Mouse (Mus musculus) stomach, embryonic 16.5 days (tissue): ENCODE results near the gene B3gat1. TPM values are rescaled to one million over a fixed set of nuclear protein-coding genes. Genes with fewer than 3 reads are reported as not detected.

Experiments used
- ATAC-seq: fragments of 200-750 bp; cut with Nextera tagmentation; 2 replicates; pipeline ENCODE4 v1.8.0; 2017; ENCODE audit warnings: moderate number of reproducible peaks, moderate TSS enrichment; ENCODE audit not compliant: insufficient read depth, low FRiP score
- H3K27ac ChIP-seq: fragments of 300-500 bp; sonication (generic); 2 replicates; pipeline ENCODE4 v1.5.1; 2014; ENCODE audit warnings: low read length
- H3K27me3 ChIP-seq: fragments of 300-500 bp; sonication (generic); 2 replicates; pipeline ENCODE4 v1.6.1; 2014; ENCODE audit warnings: low read length, control low read depth, mixed read lengths; ENCODE audit not compliant: control insufficient read depth, insufficient read depth
- H3K36me3 ChIP-seq: fragments of 300-500 bp; sonication (generic); 2 replicates; pipeline ENCODE4 v1.6.1; 2014; ENCODE audit warnings: low read length; ENCODE audit not compliant: control insufficient read depth, insufficient read depth
- H3K4me1 ChIP-seq: fragments of 300-500 bp; sonication (generic); 2 replicates; pipeline ENCODE4 v1.6.1; 2014; ENCODE audit warnings: low read length, control low read depth, mixed read lengths; ENCODE audit not compliant: control insufficient read depth, insufficient read depth
- H3K4me2 ChIP-seq: fragments of 300-500 bp; sonication (generic); 2 replicates; pipeline ENCODE4 v1.6.1; 2014; ENCODE audit warnings: low read depth, low read length, mixed read lengths
- H3K4me3 ChIP-seq: fragments of 300-500 bp; sonication (generic); replicated peaks from 2 replicates; pipeline ENCODE4 v1.5.1; 2014; ENCODE audit warnings: mild to moderate bottlenecking, low read length
- H3K9ac ChIP-seq: fragments of 300-500 bp; sonication (generic); 2 replicates; pipeline ENCODE4 v1.6.1; 2014; ENCODE audit warnings: low read length
- H3K9me3 ChIP-seq: fragments of 300-500 bp; sonication (generic); replicated peaks from 2 replicates; pipeline ENCODE4 v1.6.1; 2016; ENCODE audit warnings: low read length, control low read depth; ENCODE audit not compliant: control insufficient read depth
- WGBS: fragments of 180-500 bp; shearing (Covaris S2); extraction: QIAGEN DNeasy Blood & Tissue Kit; methylation state at CpG from one replicate; pipeline ENCODE4 v1.1.7; 2014; 5-methylcytosine and 5-hydroxymethylcytosine counted together
- polyA plus RNA-seq: library from polyadenylated mRNA; unstranded; fragments of >200 nt; fragmentation: Nextera tagmentation; extraction: Ambion mirVana; gene quantifications from 2 replicates; pipeline ENCODE4 v1.2.1, GENCODE M21; 2015

The B3gat1 gene
- 0.10 and 0.14 TPM in 2 replicates for polyA plus RNA-seq

GRCm38 (mm10) chr9:26733206-26733891, at the start of gene B3gat1:
TSS of gene B3gat1 (plus strand) at chr9:26733728.
- ATAC-seq = peak; percentile 72; the same call in 1 of the 2 replicates
- peaks cover 44% of the 10 kb centered on the region for H3K27me3 ChIP-seq
- peak within 1 kb of the TSS; percentile 45 for H3K4me3 ChIP-seq
- H3K4me1 ChIP-seq = 0 out of 2 replicates have a peak, but pooled peaks cover 4% of the 10 kb centered on the region
- H3K9me3 ChIP-seq = no peaks in the 10 kb centered on the region
- WGBS = 1% methylated on average over 52 of the region's 65 CpGs
- no peak within 1 kb of the TSS for H3K27ac ChIP-seq
- peak within 1 kb of the TSS; percentile 60 for H3K9ac ChIP-seq
- no peaks in the 10 kb centered on the region for H3K36me3 ChIP-seq
- peak within 1 kb of the TSS; percentile 71 for H3K4me2 ChIP-seq

GRCm38 (mm10) chr9:26689171-26689570, 44.4 kb upstream of the B3gat1 start:
- no peaks in the 10 kb centered on the region for H3K9me3 ChIP-seq
- H3K36me3 ChIP-seq = no peaks in the 10 kb centered on the region
- H3K4me3 ChIP-seq = no peak overlapping the region
- no peak overlapping the region for H3K9ac ChIP-seq
- 50% methylated on average over 1 of the region's 1 CpGs for WGBS
- no peaks in the 10 kb centered on the region for H3K4me1 ChIP-seq
- H3K27ac ChIP-seq = no peak overlapping the region
- no peak for ATAC-seq
- no peak overlapping the region for H3K4me2 ChIP-seq
- no peaks in the 10 kb centered on the region for H3K27me3 ChIP-seq

- H3K9me3 ChIP-seq = no peaks in the 10 kb centered on the region
These were observed 43.4 kb upstream of the B3gat1 start for GRCm38 (mm10) chr9:26689956-26690698.

GRCm38 (mm10) chr9:26692641-26693040, 40.9 kb upstream of the B3gat1 start:
- Histone ChIP-seq H3K36me3 (no peaks in the 10 kb centered on the region), H3K27ac (no peak overlapping the region), H3K9me3 (no peaks in the 10 kb centered on the region), H3K4me3 (no peak overlapping the region), H3K4me1 (no peaks in the 10 kb centered on the region), H3K4me2 (no peak overlapping the region), H3K27me3 (no peaks in the 10 kb centered on the region), H3K9ac (no peak overlapping the region)
- no peak for ATAC-seq
- 66% methylated on average over 4 of the region's 4 CpGs for WGBS

More at GRCm38 (mm10) chr9:26689956-26690698, 43.4 kb upstream of the B3gat1 start:
- no peaks in the 10 kb centered on the region for H3K27me3 ChIP-seq
- no peaks in the 10 kb centered on the region for H3K4me1 ChIP-seq
- no peak overlapping the region for H3K27ac ChIP-seq
- H3K4me2 ChIP-seq = no peak overlapping the region
- no peak overlapping the region for H3K4me3 ChIP-seq
- ATAC-seq = no peak
- WGBS = 64% methylated on average over 7 of the region's 7 CpGs
- H3K36me3 ChIP-seq = no peaks in the 10 kb centered on the region
- no peak overlapping the region for H3K9ac ChIP-seq

- Histone ChIP-seq H3K9me3 (no peaks in the 10 kb centered on the region), H3K4me2 (no peak overlapping the region), H3K27ac (no peak overlapping the region), H3K9ac (no peak overlapping the region), H3K4me3 (no peak overlapping the region), H3K36me3 (no peaks in the 10 kb centered on the region), H3K4me1 (no peaks in the 10 kb centered on the region), H3K27me3 (no peaks in the 10 kb centered on the region)
- WGBS = 87% methylated on average over 3 of the region's 3 CpGs
- no peak for ATAC-seq
These were observed 38.9 kb upstream of the B3gat1 start for GRCm38 (mm10) chr9:26694656-26695055.

- Histone ChIP-seq H3K27me3 (no peaks in the 10 kb centered on the region), H3K4me1 (no peaks in the 10 kb centered on the region), H3K9me3 (no peaks in the 10 kb centered on the region), H3K36me3 (no peaks in the 10 kb centered on the region), H3K4me3 (no peak overlapping the region), H3K9ac (no peak overlapping the region), H3K27ac (no peak overlapping the region), H3K4me2 (no peak overlapping the region)
- no peak for ATAC-seq
- WGBS = 84% methylated on average over 5 of the region's 5 CpGs
These were observed 38.4 kb upstream of the B3gat1 start for GRCm38 (mm10) chr9:26695178-26695577.

GRCm38 (mm10) chr9:26698286-26698685, 35.2 kb upstream of the B3gat1 start:
- no peaks in the 10 kb centered on the region for H3K27me3 ChIP-seq
- no peak for ATAC-seq
- 60% methylated on average over 2 of the region's 2 CpGs for WGBS

GRCm38 (mm10) chr9:26700329-26700728, 33.2 kb upstream of the B3gat1 start:
- ATAC-seq = no peak
- 82% methylated on average over 2 of the region's 2 CpGs for WGBS
- H3K4me2 ChIP-seq = no peak overlapping the region

More at GRCm38 (mm10) chr9:26698286-26698685, 35.2 kb upstream of the B3gat1 start:
- H3K9ac ChIP-seq = no peak overlapping the region
- no peak overlapping the region for H3K4me2 ChIP-seq
- no peaks in the 10 kb centered on the region for H3K9me3 ChIP-seq
- H3K27ac ChIP-seq = no peak overlapping the region
- no peaks in the 10 kb centered on the region for H3K36me3 ChIP-seq
- H3K4me3 ChIP-seq = no peak overlapping the region
- H3K4me1 ChIP-seq = no peaks in the 10 kb centered on the region

GRCm38 (mm10) chr9:26718388-26718787, 15.1 kb upstream of the B3gat1 start:
- Histone ChIP-seq H3K4me2 (no peak overlapping the region), H3K4me1 (no peaks in the 10 kb centered on the region), H3K36me3 (no peaks in the 10 kb centered on the region), H3K9me3 (no peaks in the 10 kb centered on the region), H3K9ac (no peak overlapping the region), H3K27ac (no peak overlapping the region), H3K4me3 (no peak overlapping the region), H3K27me3 (no peaks in the 10 kb centered on the region)
- 57% methylated on average over 3 of the region's 3 CpGs for WGBS
- ATAC-seq = no peak

More at GRCm38 (mm10) chr9:26700329-26700728, 33.2 kb upstream of the B3gat1 start:
- H3K36me3 ChIP-seq = no peaks in the 10 kb centered on the region
- H3K4me3 ChIP-seq = no peak overlapping the region
- H3K9ac ChIP-seq = no peak overlapping the region
- H3K9me3 ChIP-seq = no peaks in the 10 kb centered on the region
- H3K27ac ChIP-seq = no peak overlapping the region
- no peaks in the 10 kb centered on the region for H3K27me3 ChIP-seq
- no peaks in the 10 kb centered on the region for H3K4me1 ChIP-seq
